ENCODE assay signal across 9 mouse cellular contexts in genomic region chr4:70451750-70452149, GRCm38 (mm10). TPM values are rescaled to one million over a fixed set of nuclear protein-coding genes. Genes with fewer than 3 reads are reported as not detected.
DNase-seq lines count a peak whose midpoint lies in the region; ATAC-seq and TF ChIP-seq lines count a peak whose summit lies in the region.
"Had no signal": no experiment of that assay in that cellular context is flagged by ENCODE, and none has a peak within 500 bp of the region (broad histone marks: within the 10 kb centered on the region; RNA-seq: fewer than 3 reads in every experiment).

No protein-coding gene starts in this region.

- WGBS in hindbrain, embryonic 11.5 days: 0% methylated on average over 2 of the region's 2 CpGs
- 1% methylated on average over 2 of the region's 2 CpGs for WGBS in hindbrain, embryonic 13.5 days
- whole genome bisulfite sequencing in stomach, postnatal 0 days: 0% methylated on average over 2 of the region's 2 CpGs

- no peak overlapping the region for H3K9ac ChIP-seq in hindbrain, embryonic 11.5 days (ENCODE audit: low read depth, low read length)
- H3K9ac ChIP-seq in hindbrain, embryonic 13.5 days: no peak overlapping the region
- H3K9ac ChIP-seq in stomach, postnatal 0 days (ENCODE audit: low read length): no peak overlapping the region
- H3K9ac ChIP-seq: embryonic facial prominence, embryonic 15.5 days had no signal

- H3K4me3 ChIP-seq in hindbrain, embryonic 11.5 days (ENCODE audit: low read depth, low read length): no peak overlapping the region
- no peak overlapping the region for H3K4me3 ChIP-seq in hindbrain, embryonic 13.5 days
- no peak overlapping the region for H3K4me3 ChIP-seq in stomach, postnatal 0 days (ENCODE audit: low read depth, low read length)
- H3K4me3 ChIP-seq: embryonic facial prominence, embryonic 15.5 days had no signal

- no peak overlapping the region for H3K27ac ChIP-seq in hindbrain, embryonic 11.5 days (ENCODE audit: low read depth, low read length)
- no peak overlapping the region for H3K27ac ChIP-seq in hindbrain, embryonic 13.5 days
- H3K27ac ChIP-seq in stomach, postnatal 0 days (replicated peaks): no peak overlapping the region
- H3K27ac ChIP-seq: embryonic facial prominence, embryonic 15.5 days had no signal

- no peak for ATAC-seq in hindbrain, embryonic 11.5 days (ENCODE audit: low FRiP score)
- ATAC-seq in hindbrain, embryonic 13.5 days (ENCODE audit: low FRiP score): no peak
- peak; percentile 79 for ATAC-seq in CD4-positive, CD25-positive, alpha-beta regulatory T cell, adult 4 months
- peak; percentile 90 for ATAC-seq in megakaryocyte progenitor cell, adult 5-6 weeks (replicated peaks; ENCODE audit: poor library complexity)
- ATAC-seq in stomach, postnatal 0 days (ENCODE audit: low FRiP score, low TSS enrichment): no peak

- TF ChIP-seq CTCF in stomach, postnatal 0 days (IDR thresholded peaks at IDR 0.05; ENCODE audit: low read depth): peak; percentile 91

- H3K9me3 ChIP-seq in hindbrain, embryonic 11.5 days (ENCODE audit: control insufficient read depth, low read length): no peaks in the 10 kb centered on the region
- H3K9me3 ChIP-seq in hindbrain, embryonic 13.5 days: no peaks in the 10 kb centered on the region
- no peaks in the 10 kb centered on the region for H3K9me3 ChIP-seq in stomach, postnatal 0 days (ENCODE audit: control insufficient read depth, low read length)
- H3K9me3 ChIP-seq: embryonic facial prominence, embryonic 15.5 days had no signal

- no peaks in the 10 kb centered on the region for H3K27me3 ChIP-seq in hindbrain, embryonic 11.5 days (ENCODE audit: control insufficient read depth, insufficient read depth, low read length)
- H3K27me3 ChIP-seq in hindbrain, embryonic 13.5 days: no peaks in the 10 kb centered on the region
- no peaks in the 10 kb centered on the region for H3K27me3 ChIP-seq in stomach, postnatal 0 days (ENCODE audit: control insufficient read depth, insufficient read depth, low read length)
- H3K27me3 ChIP-seq: embryonic facial prominence, embryonic 15.5 days had no signal

- peak; percentile 71 for DNase-seq in hindbrain, embryonic 11.5 days (ENCODE audit: low spot score)
- DNase-seq in adrenal gland, postnatal 14 days: peak; percentile 53
- DNase-seq in embryo, embryonic 11.5 days (ENCODE audit: low read depth, low spot score): peak; percentile 43
- DNase-seq in kidney, postnatal 36 days: peak; percentile 25 to 67
- DNase-seq in stomach, postnatal 0 days (ENCODE audit: low spot score): peak; percentile 28

- no peaks in the 10 kb centered on the region for H3K36me3 ChIP-seq in hindbrain, embryonic 11.5 days (ENCODE audit: control insufficient read depth, insufficient read depth, low read length)
- peaks cover 9% of the 10 kb centered on the region for H3K36me3 ChIP-seq in hindbrain, embryonic 13.5 days
- no peaks in the 10 kb centered on the region for H3K36me3 ChIP-seq in stomach, postnatal 0 days (ENCODE audit: control insufficient read depth, insufficient read depth, low read length)

- no peak for TF ChIP-seq EP300 in stomach, postnatal 0 days (optimal IDR thresholded peaks at IDR 0.05)

- H3K4me2 ChIP-seq in hindbrain, embryonic 11.5 days (replicated peaks; ENCODE audit: low read depth, low read length): no peak overlapping the region
- no peak overlapping the region for H3K4me2 ChIP-seq in hindbrain, embryonic 13.5 days
- H3K4me2 ChIP-seq in stomach, postnatal 0 days (replicated peaks; ENCODE audit: low read depth): no peak overlapping the region
- H3K4me2 ChIP-seq: embryonic facial prominence, embryonic 15.5 days had no signal

- H3K4me1 ChIP-seq in hindbrain, embryonic 11.5 days (replicated peaks; ENCODE audit: control insufficient read depth, insufficient read depth, low read length): no peaks in the 10 kb centered on the region
- H3K4me1 ChIP-seq in hindbrain, embryonic 13.5 days (replicated peaks): no peaks in the 10 kb centered on the region
- no peaks in the 10 kb centered on the region for H3K4me1 ChIP-seq in stomach, postnatal 0 days (replicated peaks; ENCODE audit: control insufficient read depth, insufficient read depth)
- H3K4me1 ChIP-seq: embryonic facial prominence, embryonic 15.5 days had no signal

RNA-seq across cellular contexts. Expression of gene Cdk5rap2, which starts 41.5 kb away (rescaled TPM):
- 18.6 and 20.2 TPM in 2 replicates for polyA plus RNA-seq in hindbrain, embryonic 11.5 days (2014; fragmentation: Nextera tagmentation; extraction: Ambion mirVana)
- 10.7 and 12.5 TPM in 2 replicates for polyA plus RNA-seq in hindbrain, embryonic 13.5 days (2015; fragmentation: Nextera tagmentation; extraction: Ambion mirVana)
- polyA plus RNA-seq in CD4-positive, CD25-positive, alpha-beta regulatory T cell, adult 4 months (2017; shearing (Covaris generic)): 10 to 100 TPM; 10.8 to 17.2 TPM
- 14.5 and 17.7 TPM in 2 replicates for total RNA-seq in adrenal gland, postnatal 14 days (2021)
- total RNA-seq in megakaryocyte progenitor cell, adult 5-6 weeks (2015): 12.9 and 15.3 TPM in 2 replicates
- 24.7 and 27.7 TPM in 2 replicates for total RNA-seq in megakaryocyte progenitor cell, adult 5-6 weeks (2017)
- polyA plus RNA-seq in stomach, postnatal 0 days (2015; fragmentation: Nextera tagmentation; extraction: Ambion mirVana): 3.4 and 5.1 TPM in 2 replicates

Comparison
In these comparisons a context has a peak if more than half of its experiments do, and no peak if none do; other contexts are left out.
1. ATAC-seq: peak in CD4-positive, CD25-positive, alpha-beta regulatory T cell, adult 4 months (single experiment) and megakaryocyte progenitor cell, adult 5-6 weeks (single experiment); none in hindbrain, embryonic 11.5 days (single experiment), hindbrain, embryonic 13.5 days (single experiment) and stomach, postnatal 0 days (single experiment).
2. Peak in every context shown above with its lines, with median percentiles within 50 percentile points of each other: DNase-seq.